Mouse (Mus musculus) 3134 (cell line): ENCODE data around the gene Wtip.
"Not testable (repeated sequence)": the region's sequence is repeated elsewhere in the genome, so short reads cannot be mapped to it uniquely, and the experiment has no call there.

Experiments used
- DNase-seq: peaks from one replicate; pipeline ENCODE4 v3.0.0-alpha.2; 2011; ENCODE audit warnings: low spot score; ENCODE audit not compliant: insufficient read length; ENCODE audit errors: extremely low read depth

Wtip gene

DNA sequence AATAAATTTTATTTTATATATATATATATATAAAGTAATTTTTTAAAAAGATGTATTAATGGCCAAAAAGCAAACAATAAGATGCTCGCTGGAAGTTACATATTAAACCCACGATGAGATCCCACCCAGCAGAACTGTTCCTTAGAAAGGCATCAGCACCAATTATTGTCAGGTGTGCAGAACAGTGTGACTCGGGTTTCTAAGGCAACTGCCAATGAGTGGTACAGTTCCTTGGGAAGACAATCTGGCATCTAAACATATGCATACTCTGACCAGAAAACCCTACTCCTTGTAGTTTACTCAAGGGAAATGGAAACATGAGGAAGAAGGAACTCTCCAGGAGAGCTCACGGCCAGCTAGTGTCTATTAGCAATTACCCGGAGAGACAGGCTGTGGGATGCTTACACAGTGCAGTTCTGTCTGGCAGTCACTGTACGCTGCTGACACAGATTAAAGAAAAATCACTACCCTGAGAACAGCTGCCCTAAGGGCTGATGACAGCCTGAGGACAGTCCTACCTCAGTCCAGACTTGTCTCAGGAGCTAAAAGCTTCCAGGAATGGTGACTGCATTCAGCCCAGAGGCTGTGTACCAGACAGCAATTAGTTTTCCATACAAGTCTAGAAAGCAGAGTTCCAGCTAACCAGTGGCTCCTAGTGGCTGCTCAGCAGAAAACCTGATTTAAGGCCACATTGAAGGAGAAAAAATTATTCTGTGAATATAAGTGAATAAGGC lies 9.9 kb downstream of the Wtip start:
- DNase-seq: no peak

- not testable (repeated sequence) for DNase-seq
These were observed 12.4 kb downstream of the Wtip start for GRCm38 (mm10) chr7:34120636-34121035.

DNA sequence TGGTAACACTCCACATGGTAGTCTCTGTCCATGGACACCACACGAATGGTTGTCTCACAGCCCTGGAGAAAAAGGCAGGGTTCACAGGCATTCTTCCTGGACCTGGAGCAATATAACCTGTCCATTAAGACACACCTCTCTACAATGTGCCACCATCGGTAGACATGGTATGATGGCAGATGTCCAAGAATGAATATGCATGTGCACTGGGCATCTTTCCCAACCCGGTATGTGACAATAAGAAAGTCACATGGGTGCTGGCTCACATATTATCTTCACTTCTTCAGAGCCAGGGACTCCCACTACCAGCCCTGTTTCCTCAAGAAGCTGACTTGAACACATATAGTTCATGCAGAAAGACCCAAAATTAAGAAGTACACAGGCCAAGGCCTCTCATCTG lies 16.5 kb downstream of the Wtip start:
- DNase-seq: no peak

DNA sequence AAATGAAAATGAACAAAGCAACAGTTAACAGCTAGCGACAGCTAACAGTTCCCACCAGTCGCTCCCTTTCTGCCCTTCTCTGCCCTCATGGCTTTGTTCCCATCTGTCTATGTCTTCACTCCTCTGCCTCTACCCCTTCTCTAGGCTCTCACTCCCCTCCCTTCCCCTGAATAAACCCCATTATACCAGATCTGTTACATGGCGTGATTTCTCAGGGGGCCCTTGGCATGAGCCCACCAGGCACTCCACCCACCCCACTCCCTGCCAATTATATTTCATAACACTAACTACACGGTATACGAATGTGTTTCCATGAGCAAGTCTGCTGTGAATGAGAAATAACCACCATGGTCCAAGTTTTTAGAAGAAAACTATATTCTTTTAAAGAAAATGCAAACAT lies 23.9 kb downstream of the Wtip start:
- no peak for DNase-seq

DNA sequence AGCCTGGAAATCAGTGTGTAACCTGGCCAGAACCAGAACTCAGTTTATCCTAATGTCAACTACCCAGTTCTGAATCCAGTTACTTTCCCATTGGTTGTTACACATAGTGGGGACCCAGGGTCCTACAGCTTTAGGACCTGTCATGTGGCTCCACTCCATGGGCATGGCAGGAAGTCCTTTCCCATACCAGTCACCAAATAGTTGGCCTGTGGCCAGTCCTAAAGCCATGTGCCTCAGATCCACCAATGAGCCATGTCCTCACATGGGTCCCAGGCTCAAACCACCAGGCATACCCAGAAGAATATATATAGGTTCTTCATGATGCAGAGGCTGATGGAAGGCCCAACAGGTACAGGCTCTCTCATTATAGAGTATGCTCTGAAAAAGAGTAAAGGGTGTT lies 31.8 kb downstream of the Wtip start:
- no peak for DNase-seq

GRCm38 (mm10) chr7:34100002-34100401 lies 33.1 kb downstream of the Wtip start:
- no peak for DNase-seq

DNA sequence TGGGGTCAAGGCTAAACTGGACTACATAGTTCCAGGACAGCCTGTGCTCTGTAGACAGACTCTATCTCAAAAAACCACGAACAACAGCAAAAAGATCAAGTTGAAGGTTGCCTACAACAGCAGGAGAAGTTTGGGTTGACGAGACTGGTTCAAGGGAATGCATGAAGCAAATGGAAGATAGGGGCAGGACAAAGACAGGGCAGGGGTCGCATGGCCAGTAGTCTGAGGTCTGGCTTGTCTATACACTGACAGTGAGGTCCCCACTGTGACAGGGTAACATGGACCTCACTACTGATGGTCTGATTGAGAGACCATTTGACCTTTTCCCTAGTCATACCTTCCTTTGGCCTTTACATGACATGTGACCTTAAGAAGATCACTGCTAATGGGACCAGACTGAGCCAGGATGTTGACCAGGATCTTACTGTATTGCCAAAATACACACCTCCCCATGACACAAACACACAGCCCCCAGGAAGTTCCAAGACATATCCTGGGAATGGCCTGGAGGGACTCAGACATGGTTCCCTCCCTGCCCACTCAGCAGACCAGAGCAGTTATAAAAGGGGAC lies 38.1 kb downstream of the Wtip start, which contains the start of gene Scgb1b30:
TSS of gene Scgb1b30 (plus strand) at position 521 of the 571 bp plus-strand sequence.
- DNase-seq: no peak

DNA sequence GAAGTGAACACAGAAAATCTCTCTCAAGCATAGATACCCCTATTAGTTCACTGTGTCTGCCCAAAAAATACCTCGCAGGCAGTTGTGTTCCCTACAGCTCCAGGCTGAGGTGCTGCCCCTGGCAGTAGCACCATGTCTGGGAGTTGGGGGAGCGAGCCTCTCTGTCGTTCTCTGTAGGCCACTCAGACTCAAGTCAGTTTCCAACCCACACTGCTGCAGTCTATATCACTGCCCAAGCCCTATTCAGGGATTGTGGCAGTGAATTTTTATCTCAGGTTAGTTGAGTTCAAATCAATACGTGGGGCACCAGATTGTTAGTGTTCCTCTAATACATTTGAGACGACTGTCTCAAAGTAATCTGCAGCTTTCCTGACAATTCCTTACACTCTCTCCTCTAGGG lies 64.9 kb downstream of the Wtip start:
- not testable (repeated sequence) for DNase-seq
